Mouse (Mus musculus) embryonic fibroblast, embryonic 13.5 days (primary cell): ENCODE results near the gene Pkn3.

Source experiments
- CTCF ChIP-seq: IDR thresholded peaks from 2 replicates; pipeline ENCODE4 v1.5.1; 2011; ENCODE audit warnings: mild to moderate bottlenecking, control low read depth, low read length, moderate library complexity, borderline replicate concordance; ENCODE audit not compliant: insufficient read depth
- POLR2A ChIP-seq: IDR thresholded peaks from 2 replicates; pipeline ENCODE4 v1.6.1; 2011; ENCODE audit warnings: low read depth, mild to moderate bottlenecking, control low read depth, low read length, moderate library complexity

- peak; percentile 55; the same call in 1 of the 2 replicates for TF ChIP-seq CTCF
- no peak for TF ChIP-seq POLR2A
Measured at GRCm38 (mm10) chr2:30095882-30096527, 18.5 kb downstream of the Pkn3 start.
